Mouse (Mus musculus) erythroblast, embryonic 14.5 days (primary cell): Measurements from ENCODE around the gene Cd2bp2. TPM values are rescaled to one million over a fixed set of nuclear protein-coding genes. Genes with fewer than 3 reads are reported as not detected.
"Not testable (repeated sequence)": the region's sequence is repeated elsewhere in the genome, so short reads cannot be mapped to it uniquely, and the experiment has no call there.

Experiments
- H3K27me3 ChIP-seq: 2 replicates; pipeline ENCODE4 v1.6.1; 2012; ENCODE audit warnings: inconsistent platforms; ENCODE audit not compliant: control insufficient read depth
- H3K36me3 ChIP-seq: 2 replicates; pipeline ENCODE4 v1.6.1; 2012; ENCODE audit warnings: mild to moderate bottlenecking, inconsistent platforms; ENCODE audit not compliant: control insufficient read depth
- H3K4me1 ChIP-seq: 2 replicates; pipeline ENCODE4 v1.6.1; 2012; ENCODE audit warnings: inconsistent platforms; ENCODE audit not compliant: control insufficient read depth
- H3K4me3 ChIP-seq: replicated peaks from 2 replicates; pipeline ENCODE3; 2012; ENCODE audit warnings: moderate library complexity, mild to moderate bottlenecking, inconsistent platforms
- H3K9me3 ChIP-seq: 2 replicates; pipeline ENCODE4 v1.6.1; 2012; ENCODE audit warnings: low read length, inconsistent platforms, mixed read lengths; ENCODE audit not compliant: control insufficient read depth
- GATA1 ChIP-seq: IDR thresholded peaks from 2 replicates; pipeline ENCODE4 v1.6.1; 2012; ENCODE audit warnings: low read length, inconsistent platforms, mixed read lengths
- TAL1 ChIP-seq: IDR thresholded peaks from 3 replicates; pipeline ENCODE4 v1.6.1; 2012; ENCODE audit warnings: low read length, inconsistent platforms, mixed read lengths
- polyA plus RNA-seq: library from polyadenylated mRNA; stranded (reverse); fragments of >175 nt; gene quantifications from 2 replicates; pipeline ENCODE4 v1.2.3, GENCODE M21; 2012

The Cd2bp2 gene
- polyA plus RNA-seq, 1 experiment = 9.2 TPM

DNA sequence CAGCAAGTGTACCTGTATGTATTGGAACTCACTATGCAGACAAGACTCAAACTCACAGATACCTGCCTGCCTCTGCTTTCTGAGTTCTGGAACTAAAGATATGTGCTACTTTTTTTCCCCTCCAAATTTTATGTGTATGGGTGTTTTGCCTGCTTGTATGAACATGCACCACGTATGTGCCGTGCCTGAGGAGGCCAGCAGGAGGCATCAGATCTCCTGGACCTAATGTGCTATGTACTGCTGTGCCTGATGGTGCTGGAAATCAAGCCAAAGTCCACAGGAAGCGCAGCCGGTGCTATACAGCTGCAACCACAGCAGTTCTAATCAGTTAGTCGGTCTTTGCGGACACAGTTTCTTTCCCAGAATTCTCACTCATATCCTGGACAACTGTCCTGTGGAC, 12.0 kb downstream of the Cd2bp2 start:
- no peaks in the 10 kb centered on the region for H3K27me3 ChIP-seq
- no peak overlapping the region for H3K4me3 ChIP-seq
- TF ChIP-seq GATA1 (no peak), TAL1 (no peak)
- H3K36me3 ChIP-seq = no peaks in the 10 kb centered on the region
- peaks cover 2% of the 10 kb centered on the region; the same call in 1 of the 2 replicates for H3K9me3 ChIP-seq
- H3K4me1 ChIP-seq = peaks cover 51% of the 10 kb centered on the region

- H3K4me1 ChIP-seq = peaks cover 49% of the 10 kb centered on the region
- no peaks in the 10 kb centered on the region for H3K27me3 ChIP-seq
- H3K4me3 ChIP-seq = no peak overlapping the region
Measured at GRCm38 (mm10) chr7:127183345-127183744, 12.5 kb downstream of the Cd2bp2 start.

DNA sequence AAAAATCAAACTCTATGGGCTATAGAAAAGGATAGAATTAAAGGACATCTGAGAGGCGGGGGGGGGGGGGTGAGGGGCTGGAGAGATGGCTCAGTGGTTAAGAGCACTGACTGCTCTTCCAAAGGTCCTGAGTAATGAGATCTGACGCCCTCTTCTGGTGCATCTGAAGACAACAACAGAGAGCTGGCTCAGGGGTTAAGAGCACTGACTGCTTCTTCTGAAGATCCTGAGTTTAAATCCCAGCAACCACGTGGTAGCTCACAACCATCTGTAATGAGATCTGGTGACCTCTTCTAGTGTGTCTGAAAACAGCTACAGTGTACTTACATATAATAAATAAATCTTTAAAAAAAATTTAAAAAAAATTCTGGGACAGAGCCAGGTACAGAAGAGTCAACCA, 14.1 kb downstream of the Cd2bp2 start:
- peaks cover 55% of the 10 kb centered on the region for H3K4me1 ChIP-seq
- not testable (repeated sequence) for H3K4me3 ChIP-seq, H3K36me3 ChIP-seq, H3K9me3 ChIP-seq, H3K27me3 ChIP-seq

More at GRCm38 (mm10) chr7:127183345-127183744, 12.5 kb downstream of the Cd2bp2 start:
- H3K9me3 ChIP-seq = peaks cover 2% of the 10 kb centered on the region; the same call in 1 of the 2 replicates
- no peaks in the 10 kb centered on the region for H3K36me3 ChIP-seq
- TF ChIP-seq GATA1 (peak; percentile 43; the same call in 1 of the 2 replicates), TAL1 (no peak; the same call in 2 of the 3 replicates)

GRCm38 (mm10) chr7:127180783-127181182, 15.1 kb downstream of the Cd2bp2 start:
- H3K4me1 ChIP-seq = peaks cover 55% of the 10 kb centered on the region
- no peaks in the 10 kb centered on the region for H3K27me3 ChIP-seq
- H3K36me3 ChIP-seq = no peaks in the 10 kb centered on the region
- H3K4me3 ChIP-seq = no peak overlapping the region
- H3K9me3 ChIP-seq = peaks cover 2% of the 10 kb centered on the region; the same call in 1 of the 2 replicates
- no peak for TF ChIP-seq TAL1
- TF ChIP-seq GATA1 = no peak

- H3K27me3 ChIP-seq = no peaks in the 10 kb centered on the region
- no peak for TF ChIP-seq GATA1
- TF ChIP-seq TAL1 = no peak
- no peaks in the 10 kb centered on the region for H3K36me3 ChIP-seq
- no peak overlapping the region for H3K4me3 ChIP-seq
- peaks cover 2% of the 10 kb centered on the region for H3K9me3 ChIP-seq
- peaks cover 26% of the 10 kb centered on the region for H3K4me1 ChIP-seq
Measured at GRCm38 (mm10) chr7:127176937-127177336, 18.9 kb downstream of the Cd2bp2 start.

DNA sequence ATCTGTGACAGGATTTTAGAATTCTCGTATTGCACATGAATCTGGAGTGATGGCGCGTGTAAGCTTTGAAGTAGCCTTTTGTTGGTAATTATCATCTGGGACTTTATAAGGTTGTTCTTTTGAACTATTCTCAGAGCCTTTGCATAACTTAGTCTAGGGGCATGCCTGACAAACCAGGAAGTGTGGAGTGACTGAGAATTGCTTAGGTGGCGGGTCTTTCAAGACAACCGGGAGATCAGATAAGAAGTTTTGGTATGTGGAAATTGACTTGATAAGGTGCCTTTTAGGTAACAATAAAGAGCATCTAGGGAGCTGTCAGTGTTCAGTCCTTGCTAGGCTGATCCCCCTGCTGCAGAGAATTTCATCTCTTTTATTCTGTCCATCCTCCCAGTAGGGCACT, 29.3 kb downstream of the Cd2bp2 start:
- H3K27me3 ChIP-seq = no peaks in the 10 kb centered on the region
- no peaks in the 10 kb centered on the region for H3K36me3 ChIP-seq

GRCm38 (mm10) chr7:127165607-127166493, 30.0 kb downstream of the Cd2bp2 start:
- H3K36me3 ChIP-seq = no peaks in the 10 kb centered on the region
- H3K9me3 ChIP-seq = no peaks in the 10 kb centered on the region
- no peak overlapping the region for H3K4me3 ChIP-seq
- H3K27me3 ChIP-seq = no peaks in the 10 kb centered on the region
- H3K4me1 ChIP-seq = peaks cover 5% of the 10 kb centered on the region
- TF ChIP-seq GATA1 (no peak), TAL1 (no peak)

More for the DNA sequence above, 29.3 kb downstream of the Cd2bp2 start:
- no peak overlapping the region for H3K4me3 ChIP-seq
- TF ChIP-seq GATA1 (no peak), TAL1 (no peak)
- H3K9me3 ChIP-seq = no peaks in the 10 kb centered on the region; the same call in 1 of the 2 replicates
- peaks cover 8% of the 10 kb centered on the region for H3K4me1 ChIP-seq

DNA sequence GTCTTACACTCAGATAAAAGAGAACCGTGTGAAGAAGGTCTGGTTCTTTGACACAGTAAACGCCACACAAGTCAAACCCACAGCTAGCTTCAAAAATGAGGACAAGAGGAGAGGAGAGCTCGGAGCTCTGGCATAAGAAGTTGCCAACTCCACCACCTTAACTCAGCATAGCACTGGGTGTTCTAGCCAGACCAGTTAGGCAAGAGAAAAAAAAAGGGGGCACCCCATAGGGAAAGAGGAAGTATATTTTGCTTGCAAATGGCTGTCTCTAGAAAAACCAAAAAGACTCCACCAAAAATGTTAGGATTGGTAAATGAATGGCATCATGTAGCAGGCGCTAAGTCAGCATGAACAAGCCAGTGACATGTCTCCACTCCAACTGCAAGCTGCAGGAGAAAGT, 31.8 kb downstream of the Cd2bp2 start:
- TF ChIP-seq TAL1 (no peak), GATA1 (no peak)
- Histone ChIP-seq H3K4me1 (peaks cover 5% of the 10 kb centered on the region), H3K9me3 (no peaks in the 10 kb centered on the region), H3K36me3 (no peaks in the 10 kb centered on the region), H3K27me3 (no peaks in the 10 kb centered on the region), H3K4me3 (no peak overlapping the region)

- H3K4me1 ChIP-seq = peaks cover 5% of the 10 kb centered on the region
- H3K36me3 ChIP-seq = no peaks in the 10 kb centered on the region
- TF ChIP-seq GATA1 (no peak), TAL1 (no peak)
- H3K4me3 ChIP-seq = no peak overlapping the region
- H3K27me3 ChIP-seq = no peaks in the 10 kb centered on the region
- H3K9me3 ChIP-seq = no peaks in the 10 kb centered on the region
Measured at GRCm38 (mm10) chr7:127162546-127162945, 33.3 kb downstream of the Cd2bp2 start.

DNA sequence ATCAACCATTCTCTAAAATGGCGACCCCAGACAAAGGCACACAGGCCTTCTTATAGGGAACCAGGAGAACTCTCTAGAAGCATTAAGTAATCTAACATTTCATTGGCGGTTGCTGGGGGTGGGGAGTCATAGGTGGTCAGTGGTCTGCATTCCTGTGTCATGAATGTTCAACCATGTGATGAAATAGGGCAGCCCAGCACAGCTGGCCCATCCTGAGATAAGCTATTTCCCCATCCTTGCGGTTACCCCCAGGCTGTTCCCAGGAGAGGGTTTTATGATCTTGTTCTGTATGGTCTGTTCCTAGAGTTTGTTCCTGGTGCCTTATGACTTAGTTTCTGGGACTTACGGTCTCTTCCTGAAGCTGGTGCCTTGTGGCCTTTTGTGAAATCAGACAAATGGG, 38.3 kb downstream of the Cd2bp2 start:
- Histone ChIP-seq H3K9me3 (no peaks in the 10 kb centered on the region), H3K4me1 (peaks cover 6% of the 10 kb centered on the region), H3K4me3 (no peak overlapping the region), H3K36me3 (no peaks in the 10 kb centered on the region), H3K27me3 (no peaks in the 10 kb centered on the region)
- no peak for TF ChIP-seq GATA1
